Mouse (Mus musculus): ENCODE measurements around the gene 4930595M18Rik. TPM values are rescaled to one million over a fixed set of nuclear protein-coding genes. Genes with fewer than 3 reads are reported as not detected.

4930595M18Rik gene
- polyA plus RNA-seq (2015; fragmentation: Nextera tagmentation; extraction: Ambion mirVana): not detected in 2 replicates

DNA sequence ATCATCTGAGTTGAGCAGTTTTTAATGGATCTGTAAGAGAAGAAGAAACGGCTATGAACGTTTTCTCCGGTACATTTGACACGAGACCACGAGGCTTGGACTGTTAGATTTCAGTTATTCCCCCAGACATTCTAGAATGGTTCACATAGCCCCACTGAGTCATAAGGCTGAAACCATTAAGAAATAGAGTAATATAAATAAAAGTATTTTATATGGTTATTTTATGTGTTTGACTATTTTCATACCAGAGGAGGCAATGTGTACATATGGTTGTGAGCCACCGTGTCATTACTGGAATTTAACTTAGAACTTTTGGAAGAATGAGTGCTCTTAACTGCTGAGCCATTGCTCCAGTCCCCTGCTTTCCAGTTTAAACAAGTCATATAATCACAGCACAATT is at the start of gene 4930595M18Rik:
Gene 4930595M18Rik, minus strand, starts transcription at position 101 of the 400 bp plus-strand sequence.
- Histone ChIP-seq H3K4me2 (no peak within 1 kb of the TSS), H3K4me3 (no peak within 1 kb of the TSS), H3K4me1 (replicated peaks) (no peaks in the 10 kb centered on the region), H3K36me3 (no peaks in the 10 kb centered on the region), H3K9ac (no peak within 1 kb of the TSS), H3K27ac (replicated peaks) (no peak within 1 kb of the TSS), H3K9me3 (no peaks in the 10 kb centered on the region), H3K27me3 (no peaks in the 10 kb centered on the region)
- WGBS: 93% methylated on average over 6 of the region's 6 CpGs
- no peak for ATAC-seq (ENCODE audit: low read depth)

GRCm38 (mm10) chrX:81472500-81472899 is 14.6 kb upstream of the 4930595M18Rik start:
- H3K4me2 ChIP-seq: no peak overlapping the region
- no peak for ATAC-seq (ENCODE audit: low read depth)
- no peaks in the 10 kb centered on the region for H3K9me3 ChIP-seq
- no peaks in the 10 kb centered on the region for H3K4me1 ChIP-seq (replicated peaks)
- no peaks in the 10 kb centered on the region for H3K27me3 ChIP-seq
- no peak overlapping the region for H3K27ac ChIP-seq (replicated peaks)
- no peak overlapping the region for H3K9ac ChIP-seq
- no peak overlapping the region for H3K4me3 ChIP-seq
- no peaks in the 10 kb centered on the region for H3K36me3 ChIP-seq

Data from neural tube, embryonic 13.5 days (tissue).